Mouse (Mus musculus) intestine, embryonic 14.5 days (tissue): ENCODE measurements at regions not wholly inside any gene's neighbourhood (a gene's known extent, or its start where the extent isn't known, plus 50 kb on each side); places are given as distances from the start of the nearest gene placed in this dataset.
"Not testable (repeated sequence)": the region's sequence is repeated elsewhere in the genome, so short reads cannot be mapped to it uniquely, and the experiment has no call there.

Experiments used
- ATAC-seq: fragments of 200-750 bp; cut with Nextera tagmentation; replicated peaks from 2 replicates; pipeline ENCODE4 v1.8.0; 2017; ENCODE audit warnings: low read depth, moderate number of reproducible peaks, moderate TSS enrichment, moderate library complexity; ENCODE audit not compliant: low FRiP score, low TSS enrichment
- DNase-seq: peaks from one replicate; pipeline ENCODE4 v3.0.0-alpha.2; 2018; ENCODE audit warnings: low spot score
- H3K27ac ChIP-seq: fragments of 300-500 bp; sonication (generic); 2 replicates; pipeline ENCODE4 v1.5.1; 2014; ENCODE audit warnings: low read depth, mild to moderate bottlenecking, control low read depth
- H3K27me3 ChIP-seq: fragments of 300-500 bp; sonication (generic); replicated peaks from 2 replicates; pipeline ENCODE4 v1.6.1; 2014; ENCODE audit warnings: low read length, control low read depth; ENCODE audit not compliant: control insufficient read depth, insufficient read depth
- H3K36me3 ChIP-seq: fragments of 300-500 bp; sonication (generic); 2 replicates; pipeline ENCODE4 v1.6.1; 2014; ENCODE audit warnings: low read length, control low read depth; ENCODE audit not compliant: control insufficient read depth, insufficient read depth
- H3K4me1 ChIP-seq: fragments of 300-500 bp; sonication (generic); replicated peaks from 2 replicates; pipeline ENCODE4 v1.6.1; 2014; ENCODE audit warnings: low read length, control low read depth, mixed read lengths; ENCODE audit not compliant: control insufficient read depth, insufficient read depth
- H3K4me2 ChIP-seq: fragments of 300-500 bp; sonication (generic); 2 replicates; pipeline ENCODE4 v1.6.1; 2014; ENCODE audit warnings: low read length
- H3K4me3 ChIP-seq: fragments of 300-500 bp; sonication (generic); 2 replicates; pipeline ENCODE4 v1.5.1; 2014; ENCODE audit warnings: low read depth, low read length, control low read depth, mixed read lengths
- H3K9ac ChIP-seq: fragments of 300-500 bp; sonication (generic); 2 replicates; pipeline ENCODE4 v1.6.1; 2014; ENCODE audit warnings: mild to moderate bottlenecking, low read length
- H3K9me3 ChIP-seq: fragments of 300-500 bp; sonication (generic); 2 replicates; pipeline ENCODE4 v1.6.1; 2016; ENCODE audit warnings: low read length, control low read depth; ENCODE audit not compliant: control insufficient read depth
- WGBS: fragments of 180-500 bp; shearing (Covaris S2); extraction: QIAGEN DNeasy Blood & Tissue Kit; methylation state at CpG from one replicate; pipeline ENCODE4 v1.1.7; 2014; 5-methylcytosine and 5-hydroxymethylcytosine counted together

DNA sequence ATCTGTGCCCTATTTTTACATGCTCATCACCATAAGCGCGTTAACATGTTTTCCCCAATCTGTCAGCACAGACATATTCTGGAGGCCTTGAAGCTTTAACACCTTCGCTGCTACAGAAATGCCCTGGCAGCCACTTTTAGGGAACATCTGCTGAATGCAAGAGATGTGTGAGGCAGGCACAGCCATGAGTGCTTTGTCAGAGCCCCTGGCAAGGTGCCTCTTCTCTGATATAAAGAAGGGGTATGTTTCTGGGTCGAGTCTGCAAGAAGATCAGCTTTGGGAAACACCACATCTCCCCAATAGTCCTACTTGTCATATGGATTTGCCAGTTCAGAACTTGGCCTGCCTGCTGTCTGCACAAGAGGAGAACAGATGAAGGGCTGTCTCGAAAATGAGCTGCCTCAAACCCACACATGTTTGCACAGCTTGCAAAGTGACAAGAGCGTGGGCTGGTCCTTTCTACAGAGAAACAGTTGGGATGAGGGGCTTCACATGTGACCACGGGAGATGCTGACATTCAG lies 1263.3 kb upstream of the Klhl29 start:
- Histone ChIP-seq H3K4me1 (no peaks in the 10 kb centered on the region), H3K27me3 (no peaks in the 10 kb centered on the region), H3K4me3 (no peak overlapping the region), H3K9ac (no peak overlapping the region), H3K27ac (no peak overlapping the region), H3K36me3 (no peaks in the 10 kb centered on the region), H3K9me3 (no peaks in the 10 kb centered on the region), H3K4me2 (no peak overlapping the region)
- ATAC-seq (no peak), DNase-seq (no peak)
- 80% methylated on average over 7 of the region's 7 CpGs for WGBS

DNA sequence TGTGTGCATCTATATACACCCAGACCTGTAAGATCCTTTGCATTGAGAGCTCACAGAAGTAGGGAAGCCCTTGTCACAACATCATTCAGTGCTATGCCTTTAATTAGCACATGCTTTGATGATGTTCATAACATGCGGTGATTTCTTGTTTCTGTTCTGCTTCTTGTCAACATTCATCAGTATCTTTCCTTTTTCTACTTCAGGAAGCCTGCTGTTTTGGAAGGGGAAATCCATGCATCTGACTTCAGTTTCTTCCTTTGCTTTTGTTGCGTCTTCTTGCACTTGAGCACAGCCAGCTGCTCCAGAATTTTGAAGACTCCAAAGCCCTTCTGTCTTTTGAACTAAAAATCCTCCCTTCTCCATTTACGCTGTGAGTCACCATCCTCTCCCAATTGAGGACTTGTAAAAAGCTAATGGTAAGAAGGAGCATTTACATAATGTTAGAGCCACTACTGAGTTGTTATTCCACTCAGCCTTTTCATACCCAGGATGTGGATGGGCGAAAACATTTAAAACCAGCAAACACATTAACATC lies 1262.4 kb upstream of the Klhl29 start:
- H3K4me1 ChIP-seq, result no peaks in the 10 kb centered on the region
- no peak overlapping the region for H3K9ac ChIP-seq
- H3K36me3 ChIP-seq, result no peaks in the 10 kb centered on the region
- H3K27me3 ChIP-seq, result no peaks in the 10 kb centered on the region
- DNase-seq (no peak), ATAC-seq (no peak)
- 75% methylated on average over 4 of the region's 4 CpGs for WGBS
- H3K4me2 ChIP-seq, result no peak overlapping the region
- H3K9me3 ChIP-seq, result no peaks in the 10 kb centered on the region
- H3K4me3 ChIP-seq, result no peak overlapping the region
- H3K27ac ChIP-seq, result no peak overlapping the region

GRCm38 (mm10) chr12:6622575-6623146 lies 1247.2 kb upstream of the Klhl29 start:
- no peak for DNase-seq
- no peak overlapping the region for H3K4me3 ChIP-seq
- no peaks in the 10 kb centered on the region for H3K4me1 ChIP-seq
- WGBS, result 71% methylated on average over 1 of the region's 1 CpGs
- H3K9me3 ChIP-seq, result no peaks in the 10 kb centered on the region
- H3K9ac ChIP-seq, result no peak overlapping the region
- ATAC-seq, result no peak
- no peaks in the 10 kb centered on the region for H3K27me3 ChIP-seq
- H3K36me3 ChIP-seq, result no peaks in the 10 kb centered on the region
- H3K4me2 ChIP-seq, result no peak overlapping the region
- no peak overlapping the region for H3K27ac ChIP-seq

GRCm38 (mm10) chr12:6601111-6601510 lies 1225.6 kb upstream of the Klhl29 start:
- ATAC-seq (no peak), DNase-seq (no peak)
- Histone ChIP-seq H3K9ac (no peak overlapping the region), H3K9me3 (no peaks in the 10 kb centered on the region), H3K27ac (no peak overlapping the region), H3K36me3 (no peaks in the 10 kb centered on the region), H3K4me1 (no peaks in the 10 kb centered on the region), H3K4me3 (no peak overlapping the region), H3K27me3 (no peaks in the 10 kb centered on the region), H3K4me2 (no peak overlapping the region)
- WGBS, result 36% methylated on average over 1 of the region's 1 CpGs

DNA sequence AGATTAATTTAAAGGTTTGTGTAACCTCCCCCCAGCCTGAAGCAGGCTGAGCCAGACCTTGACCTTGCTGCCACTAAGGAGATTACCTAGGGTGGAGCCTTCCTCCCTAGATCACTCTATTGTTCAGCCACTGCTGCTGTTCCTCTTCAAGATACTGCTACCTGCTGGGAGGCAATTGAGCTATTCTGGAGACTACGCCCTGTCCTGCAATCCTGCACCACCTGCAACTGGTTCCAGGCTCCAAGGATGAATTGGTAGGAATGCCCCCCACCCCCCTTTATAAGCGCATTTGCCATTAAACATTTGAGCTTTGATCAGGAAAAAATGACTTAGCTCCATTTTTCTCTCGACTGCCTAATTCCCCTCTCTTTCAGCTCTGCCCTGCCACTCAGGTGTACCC lies 1220.0 kb upstream of the Klhl29 start:
- not testable (repeated sequence) for H3K4me1 ChIP-seq, DNase-seq, H3K27me3 ChIP-seq, ATAC-seq, H3K4me2 ChIP-seq, H3K27ac ChIP-seq, H3K9me3 ChIP-seq, H3K9ac ChIP-seq, H3K4me3 ChIP-seq, H3K36me3 ChIP-seq
- 75% methylated on average over 3 of the region's 3 CpGs for WGBS

DNA sequence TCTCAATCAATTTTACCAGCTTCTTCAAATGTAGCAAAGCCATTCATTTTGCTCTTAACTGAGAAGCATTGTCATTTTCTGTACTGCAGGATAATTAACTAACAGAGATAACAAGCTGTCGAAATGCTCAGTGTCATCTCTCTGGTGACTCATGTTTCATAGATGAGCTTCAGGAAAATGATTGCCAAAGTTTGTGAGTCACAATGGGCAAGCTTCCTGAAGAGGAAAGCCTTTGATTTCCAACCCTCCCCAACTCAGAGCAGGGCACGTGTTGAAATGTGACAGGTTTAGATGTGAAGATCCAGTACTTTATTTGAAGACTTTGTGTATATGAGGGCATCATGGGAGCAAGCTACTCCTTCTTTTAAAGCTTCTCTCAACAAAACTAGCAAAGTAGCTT lies 1214.7 kb upstream of the Klhl29 start:
- H3K27me3 ChIP-seq, result no peaks in the 10 kb centered on the region
- H3K4me1 ChIP-seq, result no peaks in the 10 kb centered on the region
- no peak overlapping the region for H3K9ac ChIP-seq
- no peaks in the 10 kb centered on the region for H3K9me3 ChIP-seq
- WGBS, result 65% methylated on average over 2 of the region's 2 CpGs
- no peak overlapping the region for H3K27ac ChIP-seq
- no peak overlapping the region for H3K4me2 ChIP-seq
- DNase-seq, result no peak
- H3K36me3 ChIP-seq, result no peaks in the 10 kb centered on the region
- H3K4me3 ChIP-seq, result no peak overlapping the region
- no peak for ATAC-seq

DNA sequence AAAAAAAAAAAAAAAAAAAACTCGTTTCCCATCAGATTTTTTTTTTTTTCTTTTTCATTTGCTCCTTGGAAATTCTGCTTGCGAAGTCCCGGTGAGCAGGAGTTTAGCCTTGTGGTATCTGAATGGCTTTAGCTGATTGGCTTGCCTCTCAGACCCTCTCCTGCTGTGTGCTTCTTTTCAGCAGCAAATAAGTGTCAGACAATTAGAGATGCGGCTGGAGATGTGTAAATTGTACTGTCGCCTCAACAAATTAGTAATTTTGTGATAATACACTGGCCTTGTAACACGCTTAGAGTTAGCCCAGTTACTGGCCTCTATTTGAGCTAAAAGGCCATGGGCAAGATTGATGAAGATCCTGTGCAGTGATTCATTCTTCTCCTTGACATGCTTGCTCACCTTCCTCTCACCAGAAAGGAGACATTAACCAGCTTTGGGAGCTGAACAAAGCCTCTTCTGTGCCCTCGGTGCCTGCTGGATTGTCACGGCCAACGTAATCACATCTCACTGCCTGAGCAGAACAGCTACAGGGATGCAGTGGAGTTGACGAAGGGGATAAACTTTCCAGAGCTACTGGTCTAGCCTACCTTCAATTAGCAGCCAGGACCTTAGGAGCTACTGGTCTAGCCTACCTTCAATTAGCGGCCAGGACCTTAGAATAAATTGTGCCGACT lies 1212.7 kb upstream of the Klhl29 start:
- Histone ChIP-seq H3K9ac (no peak overlapping the region), H3K27me3 (no peaks in the 10 kb centered on the region), H3K4me1 (no peaks in the 10 kb centered on the region), H3K36me3 (no peaks in the 10 kb centered on the region), H3K4me3 (no peak overlapping the region), H3K9me3 (no peaks in the 10 kb centered on the region), H3K4me2 (no peak overlapping the region), H3K27ac (no peak overlapping the region)
- ATAC-seq (no peak), DNase-seq (no peak)
- 52% methylated on average over 12 of the region's 12 CpGs for WGBS

DNA sequence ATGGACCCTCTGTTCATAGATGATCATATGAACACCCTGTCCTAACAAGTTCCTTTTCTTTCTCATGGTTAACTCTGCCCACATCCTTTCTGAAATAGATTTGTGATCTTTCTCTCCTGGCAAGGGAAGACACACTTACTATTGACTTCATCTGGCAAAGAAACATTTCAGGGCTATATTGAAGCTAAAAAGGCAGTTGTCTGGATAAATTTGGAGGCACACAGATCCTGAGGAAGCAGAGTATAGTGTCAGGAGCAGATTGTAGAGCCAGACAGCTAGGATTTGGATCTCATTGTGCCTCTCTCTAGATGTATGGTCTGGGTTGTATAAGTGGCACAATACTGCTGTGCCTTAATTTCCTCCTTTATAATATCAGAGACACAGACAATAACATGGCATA lies 1204.7 kb upstream of the Klhl29 start:
- H3K4me3 ChIP-seq, result no peak overlapping the region
- no peak for DNase-seq
- H3K27ac ChIP-seq, result no peak overlapping the region
- no peak overlapping the region for H3K9ac ChIP-seq
- peaks cover 4% of the 10 kb centered on the region; the same call in 1 of the 2 replicates for H3K4me1 ChIP-seq
- no peak overlapping the region for H3K4me2 ChIP-seq
- H3K27me3 ChIP-seq, result no peaks in the 10 kb centered on the region
- no peak for ATAC-seq
- H3K9me3 ChIP-seq, result no peaks in the 10 kb centered on the region
- no peaks in the 10 kb centered on the region for H3K36me3 ChIP-seq
